Mouse (Mus musculus) testis, adult 2 months (tissue): ENCODE results near the gene Ubxn2a.

Experiments used
- CTCF ChIP-seq: fragments of 200-500 bp; IDR thresholded peaks from 2 replicates; pipeline ENCODE4 v1.5.1; 2012; ENCODE audit warnings: low read depth, mild to moderate bottlenecking, inconsistent platforms, low read length, moderate library complexity; ENCODE audit not compliant: control insufficient read depth, insufficient read depth, insufficient replicate concordance
- POLR2A ChIP-seq: fragments of 200-500 bp; IDR thresholded peaks from 2 replicates; pipeline ENCODE4 v1.6.1; 2012; ENCODE audit warnings: low read depth, mild to moderate bottlenecking, inconsistent platforms, low read length, moderate library complexity; ENCODE audit not compliant: control insufficient read depth

DNA sequence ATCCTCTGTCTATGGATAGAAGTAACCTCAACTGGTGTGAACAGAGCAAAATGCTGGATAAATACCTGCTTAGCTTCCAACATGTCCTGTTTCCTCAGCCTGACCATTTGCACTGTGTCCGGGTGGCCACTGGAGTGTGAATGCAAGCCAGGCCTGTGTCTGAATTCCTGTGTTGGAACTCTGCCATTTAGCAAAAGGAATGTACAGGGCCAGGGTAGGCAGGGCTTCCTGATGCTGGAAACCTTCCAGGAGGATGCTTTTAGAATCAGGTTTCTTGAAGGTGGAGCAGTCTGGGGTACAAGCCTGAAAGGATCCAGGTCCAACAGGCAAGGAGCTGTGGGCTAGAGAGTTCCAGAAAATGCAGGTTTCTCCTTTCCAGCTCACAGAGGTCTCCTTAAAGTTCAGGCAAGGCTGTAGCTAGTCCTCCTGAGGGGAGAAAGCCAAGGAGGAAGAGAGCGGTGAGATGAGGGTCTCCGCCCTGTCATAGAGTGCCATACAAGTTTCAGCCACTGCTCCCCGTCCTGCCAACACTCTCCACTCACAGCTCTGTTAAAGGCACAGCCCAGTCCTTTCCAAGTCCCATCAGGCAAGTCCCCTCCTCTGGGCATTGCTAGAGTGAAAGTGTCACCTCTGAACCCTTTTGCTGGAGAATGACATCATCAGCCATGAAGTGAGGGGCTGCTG is 43.7 kb downstream of the Ubxn2a start:
- TF ChIP-seq CTCF (no peak), POLR2A (no peak)
